Mouse (Mus musculus): Measurements from ENCODE around the gene Rundc1. TPM values are rescaled to one million over a fixed set of nuclear protein-coding genes. Genes with fewer than 3 reads are reported as not detected.
"Not testable (repeated sequence)": the region's sequence is repeated elsewhere in the genome, so short reads cannot be mapped to it uniquely, and the experiment has no call there.

Gene Rundc1
- total RNA-seq (2021), result 1 to 10 TPM; 7.3 to 8.8 TPM
- long read RNA-seq, experiment 1, transcript Rundc1-201 (5 exons, 3,223 nt), result major isoform, 20 of 43 reads
- long read RNA-seq, experiment 1, partial matches to known transcripts, result 1 of 43 reads
- long read RNA-seq, experiment 1, other reads (novel, unspliced or antisense), result 22 of 43 reads
- long read RNA-seq, experiment 2, transcript Rundc1-201 (5 exons, 3,223 nt), result major isoform, 16 of 30 reads
- long read RNA-seq, experiment 2, partial matches to known transcripts, result 1 of 30 reads
- long read RNA-seq, experiment 2, other reads (novel, unspliced or antisense), result 13 of 30 reads

- peak; percentile 99 for DNase-seq
- intact Hi-C loops (cut with DNase I), result no loop called here
- H3K4me3 ChIP-seq, result peak within 1 kb of the TSS; percentile 84
- H3K27ac ChIP-seq, result peak within 1 kb of the TSS; percentile 95
- 0 out of 2 replicates have a peak, but pooled peaks have one; percentile 15 for TF ChIP-seq CTCF (IDR thresholded peaks at IDR 0.05)
These were observed at the start of gene Rundc1, which contains the start of gene Ptges3l for GRCm38 (mm10) chr11:101424925-101425813. Gene Rundc1 (plus strand): TSS chr11:101425085. Gene Ptges3l (minus strand): TSS chr11:101425333.

DNA sequence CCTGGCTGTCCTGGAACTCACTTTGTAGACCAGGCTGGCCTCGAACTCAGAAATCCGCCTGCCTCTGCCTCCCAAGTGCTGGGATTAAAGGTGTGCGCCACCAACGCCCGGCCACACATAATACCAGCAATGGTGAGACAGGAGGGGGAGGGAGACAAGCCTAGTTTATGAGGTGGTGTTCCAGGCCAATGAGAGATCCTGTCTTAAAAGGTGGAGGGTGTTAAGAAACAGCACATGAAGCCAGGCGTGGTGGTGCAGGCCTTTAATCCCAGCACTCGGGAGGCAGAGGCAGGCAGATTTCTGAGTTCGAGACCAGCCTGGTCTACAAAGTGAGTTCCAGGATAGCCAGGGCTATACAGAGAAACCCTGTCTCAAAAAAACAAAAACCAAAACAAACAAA lies 46.7 kb upstream of the Rundc1 start:
- intact Hi-C loops (cut with DNase I); DNase-seq; H3K27ac ChIP-seq: not testable (repeated sequence)

GRCm38 (mm10) chr11:101378926-101379325 lies 46.0 kb upstream of the Rundc1 start:
- H3K4me3 ChIP-seq, result no peak overlapping the region
- intact Hi-C loops (cut with DNase I), result no loop called here
- H3K27ac ChIP-seq, result no peak overlapping the region
- no peak for DNase-seq
- TF ChIP-seq CTCF (IDR thresholded peaks at IDR 0.05), result no peak

More for the DNA sequence above, 46.7 kb upstream of the Rundc1 start:
- H3K4me3 ChIP-seq, result not testable (repeated sequence)

DNA sequence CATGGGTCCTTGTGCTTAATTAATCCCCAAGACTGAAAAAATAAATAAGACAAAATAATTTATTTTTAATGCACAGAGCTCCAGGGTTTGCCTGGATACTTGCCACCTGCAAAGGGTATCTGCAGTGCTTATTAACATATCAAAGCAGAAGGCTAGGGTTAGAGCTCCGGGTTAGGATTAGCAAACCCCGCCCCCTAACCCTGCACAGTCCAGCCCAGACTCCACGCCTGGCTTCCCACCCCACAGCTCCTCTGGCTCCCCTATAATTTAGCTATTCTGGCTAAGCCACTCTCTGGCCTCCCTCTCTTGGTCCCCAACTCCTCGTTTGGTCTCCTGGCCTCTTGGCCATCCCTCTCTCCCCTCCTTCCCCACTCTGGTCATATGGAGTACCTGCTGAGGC lies 43.1 kb upstream of the Rundc1 start:
- no peak overlapping the region for H3K4me3 ChIP-seq
- TF ChIP-seq CTCF (IDR thresholded peaks at IDR 0.05), result no peak
- intact Hi-C loops (cut with DNase I), result no loop called here

DNA sequence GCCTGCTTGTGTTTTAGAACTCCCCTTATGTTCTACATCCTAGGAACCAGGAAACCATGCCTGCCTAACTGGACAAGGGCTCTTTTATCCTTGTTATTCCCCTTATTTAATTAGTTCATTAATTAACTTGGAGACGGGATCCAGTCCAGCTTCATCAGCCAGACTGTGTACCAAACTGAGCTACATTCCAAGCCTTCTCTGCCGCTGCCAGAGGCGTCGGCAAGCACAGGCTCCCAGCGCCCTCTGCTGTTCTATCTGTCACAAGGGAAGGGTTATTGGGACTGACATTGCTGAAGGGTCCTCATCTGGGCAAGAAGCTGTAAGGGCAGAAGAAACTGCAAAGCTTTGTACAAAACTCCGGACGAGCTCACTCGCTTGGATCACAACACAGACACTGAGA lies 29.8 kb upstream of the Rundc1 start:
- H3K4me3 ChIP-seq, result no peak overlapping the region
- peak; percentile 79 for DNase-seq
- intact Hi-C loops (cut with DNase I), result loop anchor here (1.0 to 5.0 kb wide), 3 partner anchors 38 to 182 kb away; no protein-coding TSS in a partner anchor
- no peak overlapping the region for H3K27ac ChIP-seq
- TF ChIP-seq CTCF (IDR thresholded peaks at IDR 0.05), result peak; percentile 92

More for the DNA sequence above, 43.1 kb upstream of the Rundc1 start:
- no peak for DNase-seq
- H3K27ac ChIP-seq, result no peak overlapping the region

- peak; percentile 3; the same call in 1 of the 2 replicates for TF ChIP-seq CTCF (IDR thresholded peaks at IDR 0.05)
- intact Hi-C loops (cut with DNase I), result no loop called here
- Histone ChIP-seq H3K4me3 (no peak overlapping the region), H3K27ac (no peak overlapping the region)
- no peak for DNase-seq
These were observed 9.6 kb upstream of the Rundc1 start for GRCm38 (mm10) chr11:101415306-101415705.

- intact Hi-C loops (cut with DNase I), result no loop called here
- no peak for TF ChIP-seq CTCF (IDR thresholded peaks at IDR 0.05)
- no peak for DNase-seq
- peak overlapping the region; percentile 92 for H3K27ac ChIP-seq
- H3K4me3 ChIP-seq, result peak overlapping the region; percentile 90
These were observed 8.3 kb upstream of the Rundc1 start for GRCm38 (mm10) chr11:101416433-101417100.

DNA sequence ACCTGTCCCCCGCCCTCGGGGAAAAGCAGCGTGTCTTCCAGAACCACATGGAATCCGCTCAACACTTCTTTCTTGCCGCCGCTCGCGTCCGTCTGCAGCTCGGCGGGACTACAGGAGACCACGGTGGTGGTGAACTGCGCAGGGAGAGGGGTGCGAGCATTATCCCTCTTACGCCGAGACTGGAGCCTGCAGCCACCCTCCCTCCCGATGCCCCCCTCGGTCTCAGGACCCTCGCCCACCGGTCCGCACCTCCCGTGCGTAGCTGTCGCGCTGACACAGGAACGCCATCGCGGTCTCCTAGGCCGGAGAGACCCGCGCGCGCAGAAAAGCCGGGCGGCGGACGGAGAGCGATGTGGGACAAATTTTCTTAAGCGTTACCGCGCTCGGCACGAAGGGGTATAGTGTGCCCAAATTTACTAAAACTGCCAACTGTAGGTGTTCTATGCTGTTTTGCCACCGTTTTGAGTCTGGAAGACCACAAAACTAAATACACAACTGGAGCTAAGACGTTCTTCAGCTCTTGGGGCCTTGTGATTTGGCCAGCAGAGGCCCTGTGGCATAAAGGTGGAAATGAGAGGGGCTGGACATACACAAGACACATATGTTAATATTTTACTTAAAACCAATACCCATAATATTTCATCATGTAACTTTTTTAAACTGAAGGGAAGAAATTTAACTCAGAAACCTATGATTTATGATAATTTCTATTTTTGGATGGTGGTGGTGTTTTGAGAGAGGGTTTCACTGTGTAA lies 7.6 kb upstream of the Rundc1 start, which contains the start of gene Aarsd1:
Gene Aarsd1, minus strand, starts transcription at position 515 of the 755 bp plus-strand sequence.
- Histone ChIP-seq H3K4me3 (peak within 1 kb of the TSS; percentile 90), H3K27ac (peak within 1 kb of the TSS; percentile 92)
- no peak for TF ChIP-seq CTCF (IDR thresholded peaks at IDR 0.05)
- DNase-seq, result peak; percentile 93
- intact Hi-C loops (cut with DNase I), result no loop called here

- intact Hi-C loops (cut with DNase I), result no loop called here
- Histone ChIP-seq H3K4me3 (no peak overlapping the region), H3K27ac (no peak overlapping the region)
- no peak for DNase-seq
- no peak for TF ChIP-seq CTCF (IDR thresholded peaks at IDR 0.05)
These were observed 5.9 kb upstream of the Rundc1 start for GRCm38 (mm10) chr11:101418991-101419390.

DNA sequence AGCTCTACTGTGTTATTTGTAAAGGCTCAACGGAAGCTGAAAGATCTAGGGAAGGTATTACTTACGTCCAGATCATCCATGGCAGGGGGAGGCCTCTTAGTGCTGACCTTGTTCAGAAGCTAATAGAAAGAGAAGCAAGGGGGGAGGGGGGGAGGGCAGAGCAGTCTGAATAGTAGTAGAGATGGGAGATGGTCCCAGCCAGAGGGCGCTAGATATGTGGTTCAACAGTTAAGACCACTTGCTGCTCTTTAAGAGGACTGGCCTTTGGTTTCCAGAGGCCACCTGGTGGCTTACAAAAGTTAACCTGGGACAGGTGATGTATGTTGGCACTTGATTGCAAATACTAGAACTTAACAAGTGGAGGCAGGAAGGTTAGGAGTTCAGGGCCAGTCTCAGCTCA lies 5.3 kb upstream of the Rundc1 start:
- intact Hi-C loops (cut with DNase I), result no loop called here

GRCm38 (mm10) chr11:101420148-101420547 lies 4.7 kb upstream of the Rundc1 start:
- TF ChIP-seq CTCF (IDR thresholded peaks at IDR 0.05), result no peak
- H3K4me3 ChIP-seq, result no peak overlapping the region
- intact Hi-C loops (cut with DNase I), result no loop called here

More for the DNA sequence above, 5.3 kb upstream of the Rundc1 start:
- Histone ChIP-seq H3K4me3 (no peak overlapping the region), H3K27ac (no peak overlapping the region)
- peak; percentile 9; the same call in 1 of the 2 replicates for TF ChIP-seq CTCF (IDR thresholded peaks at IDR 0.05)
- DNase-seq, result no peak

More at GRCm38 (mm10) chr11:101420148-101420547, 4.7 kb upstream of the Rundc1 start:
- no peak for DNase-seq
- H3K27ac ChIP-seq, result no peak overlapping the region
